Mouse (Mus musculus) brain, embryonic 14.5 days (tissue): ENCODE data around the gene Wnt3.

Experiments
- CTCF ChIP-seq: fragments of 200-500 bp; IDR thresholded peaks from 2 replicates; pipeline ENCODE4 v1.5.1; 2012; ENCODE audit warnings: inconsistent platforms, mild to moderate bottlenecking, moderate library complexity, borderline replicate concordance; ENCODE audit not compliant: insufficient read depth, insufficient read length; ENCODE audit errors: extremely low read depth
- POLR2A ChIP-seq: fragments of 200-500 bp; IDR thresholded peaks from 2 replicates; pipeline ENCODE4 v1.6.1; 2012; ENCODE audit warnings: mild to moderate bottlenecking, inconsistent platforms, borderline replicate concordance; ENCODE audit not compliant: poor library complexity, insufficient read depth, insufficient read length, severe bottlenecking; ENCODE audit errors: extremely low read depth

DNA sequence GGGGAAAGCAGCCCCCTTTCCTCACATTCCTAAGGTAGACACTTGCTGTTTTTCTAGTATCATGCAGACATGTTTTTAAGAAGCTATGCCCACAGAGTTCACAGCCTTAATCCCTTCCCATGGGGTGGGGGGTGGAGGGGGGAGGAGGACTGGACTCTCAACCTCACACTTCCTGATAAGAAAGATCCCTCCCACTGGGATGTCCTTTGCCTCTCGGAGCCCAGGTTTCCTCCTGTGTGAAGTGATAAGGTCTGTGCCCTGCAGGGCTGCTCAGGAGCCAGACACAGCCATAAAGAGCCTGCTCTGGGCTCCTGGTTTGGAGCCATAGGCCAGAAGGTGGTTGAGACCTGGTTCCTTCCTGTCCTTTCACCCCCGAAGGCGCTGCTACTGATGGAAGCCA lies 40.9 kb downstream of the Wnt3 start:
- TF ChIP-seq POLR2A (no peak), CTCF (no peak)
